Mouse (Mus musculus) skeletal muscle tissue, adult 2 months (tissue): ENCODE results near the gene Negr1.

Source experiments
- DNase-seq: peaks from one replicate; pipeline ENCODE4 v3.0.0-alpha.2; 2012; ENCODE audit warnings: low read depth, low spot score

The Negr1 gene

GRCm38 (mm10) chr3:156796061-156796691, 234.6 kb downstream of the Negr1 start:
- no peak for DNase-seq

- no peak for DNase-seq
Measured at GRCm38 (mm10) chr3:156799228-156799627, 237.6 kb downstream of the Negr1 start.

GRCm38 (mm10) chr3:156809836-156810235, 248.2 kb downstream of the Negr1 start:
- no peak for DNase-seq

GRCm38 (mm10) chr3:156816938-156817337, 255.3 kb downstream of the Negr1 start:
- no peak for DNase-seq

- DNase-seq: no peak
Measured at GRCm38 (mm10) chr3:156817452-156817851, 255.9 kb downstream of the Negr1 start.

GRCm38 (mm10) chr3:156823039-156823438, 261.4 kb downstream of the Negr1 start:
- DNase-seq: no peak

GRCm38 (mm10) chr3:156833920-156834319, 272.3 kb downstream of the Negr1 start:
- no peak for DNase-seq

GRCm38 (mm10) chr3:156838550-156838949, 277.0 kb downstream of the Negr1 start:
- no peak for DNase-seq

GRCm38 (mm10) chr3:156848385-156848784, 286.8 kb downstream of the Negr1 start:
- no peak for DNase-seq

GRCm38 (mm10) chr3:156851921-156852320, 290.3 kb downstream of the Negr1 start:
- no peak for DNase-seq

- no peak for DNase-seq
Measured at GRCm38 (mm10) chr3:156870239-156870921, 308.8 kb downstream of the Negr1 start.

- no peak for DNase-seq
Measured at GRCm38 (mm10) chr3:156870922-156871257, 309.3 kb downstream of the Negr1 start.

GRCm38 (mm10) chr3:156871641-156872196, 310.1 kb downstream of the Negr1 start:
- DNase-seq: no peak

GRCm38 (mm10) chr3:156876551-156876950, 315.0 kb downstream of the Negr1 start:
- DNase-seq: no peak

GRCm38 (mm10) chr3:156882129-156882528, 320.5 kb downstream of the Negr1 start:
- DNase-seq: no peak

GRCm38 (mm10) chr3:156883873-156884272, 322.3 kb downstream of the Negr1 start:
- no peak for DNase-seq

- DNase-seq: no peak
Measured at GRCm38 (mm10) chr3:156885689-156886088, 324.1 kb downstream of the Negr1 start.

GRCm38 (mm10) chr3:156886915-156887314, 325.3 kb downstream of the Negr1 start:
- no peak for DNase-seq

- DNase-seq: no peak
Measured at GRCm38 (mm10) chr3:156890986-156891385, 329.4 kb downstream of the Negr1 start.

- DNase-seq: no peak
Measured at GRCm38 (mm10) chr3:156895322-156895721, 333.7 kb downstream of the Negr1 start.

GRCm38 (mm10) chr3:156896106-156896505, 334.5 kb downstream of the Negr1 start:
- DNase-seq: no peak

GRCm38 (mm10) chr3:156896552-156896951, 335.0 kb downstream of the Negr1 start:
- DNase-seq: no peak

- no peak for DNase-seq
Measured at GRCm38 (mm10) chr3:156901140-156901539, 339.5 kb downstream of the Negr1 start.
